Mouse (Mus musculus): ENCODE results near the gene Ttn. TPM values are rescaled to one million over a fixed set of nuclear protein-coding genes. Genes with fewer than 3 reads are reported as not detected.
A peak's percentile ranks its signal among the peaks of the same experiment; 100 is the strongest.

The Ttn gene
- polyA plus RNA-seq, 1 experiment from 2014 or later = 717 TPM

- 0 out of 2 replicates have a peak overlapping the region, but pooled peaks have one; percentile 1 for H3K4me3 ChIP-seq (ENCODE audit: low read length)
- peak overlapping the region; percentile 34 for H3K9ac ChIP-seq (ENCODE audit: low read length)
- H3K36me3 ChIP-seq (ENCODE audit: control insufficient read depth, insufficient read depth) = peaks cover 53% of the 10 kb centered on the region
- H3K9me3 ChIP-seq (replicated peaks; ENCODE audit: control insufficient read depth, low read length) = no peaks in the 10 kb centered on the region
- ATAC-seq (replicated peaks; ENCODE audit: extremely low read depth, insufficient read depth, low FRiP score) = peak; percentile 61
- H3K4me1 ChIP-seq (ENCODE audit: control insufficient read depth, insufficient read depth, low read length) = peaks cover 28% of the 10 kb centered on the region
- peak overlapping the region; percentile 47 for H3K4me2 ChIP-seq (ENCODE audit: low read depth, low read length)
- H3K27ac ChIP-seq (ENCODE audit: low read length) = peak overlapping the region; percentile 74
- 18% methylated on average over 6 of the region's 6 CpGs for WGBS
- H3K27me3 ChIP-seq (ENCODE audit: control insufficient read depth, insufficient read depth, low read length) = no peaks in the 10 kb centered on the region
These were observed 12.1 kb downstream of the Ttn start for GRCm38 (mm10) chr2:76970204-76970603.

- Histone ChIP-seq H3K4me1 (ENCODE audit: control insufficient read depth, insufficient read depth, low read length) (peaks cover 25% of the 10 kb centered on the region), H3K27me3 (ENCODE audit: control insufficient read depth, insufficient read depth, low read length) (no peaks in the 10 kb centered on the region), H3K27ac (ENCODE audit: low read length) (peak overlapping the region; percentile 74), H3K4me2 (ENCODE audit: low read depth, low read length) (peak overlapping the region; percentile 47; the same call in 1 of the 2 replicates), H3K9ac (ENCODE audit: low read length) (peak overlapping the region; percentile 34; the same call in 1 of the 2 replicates), H3K36me3 (ENCODE audit: control insufficient read depth, insufficient read depth) (peaks cover 48% of the 10 kb centered on the region), H3K4me3 (ENCODE audit: low read length) (no peak overlapping the region), H3K9me3 (replicated peaks; ENCODE audit: control insufficient read depth, low read length) (no peaks in the 10 kb centered on the region)
- no peak for ATAC-seq (replicated peaks; ENCODE audit: extremely low read depth, insufficient read depth, low FRiP score)
- WGBS = 72% methylated on average over 21 of the region's 21 CpGs
These were observed 12.7 kb downstream of the Ttn start for GRCm38 (mm10) chr2:76969637-76970036.

GRCm38 (mm10) chr2:76968919-76969318 is 13.4 kb downstream of the Ttn start:
- Histone ChIP-seq H3K4me3 (ENCODE audit: low read length) (no peak overlapping the region), H3K27me3 (ENCODE audit: control insufficient read depth, insufficient read depth, low read length) (no peaks in the 10 kb centered on the region), H3K4me2 (ENCODE audit: low read depth, low read length) (no peak overlapping the region), H3K27ac (ENCODE audit: low read length) (peak overlapping the region; percentile 74), H3K9me3 (replicated peaks; ENCODE audit: control insufficient read depth, low read length) (no peaks in the 10 kb centered on the region), H3K9ac (ENCODE audit: low read length) (no peak overlapping the region), H3K4me1 (ENCODE audit: control insufficient read depth, insufficient read depth, low read length) (peaks cover 21% of the 10 kb centered on the region), H3K36me3 (ENCODE audit: control insufficient read depth, insufficient read depth) (peaks cover 47% of the 10 kb centered on the region)
- WGBS = 27% methylated on average over 8 of the region's 8 CpGs
- no peak for ATAC-seq (replicated peaks; ENCODE audit: extremely low read depth, insufficient read depth, low FRiP score)

- Histone ChIP-seq H3K4me2 (ENCODE audit: low read depth, low read length) (no peak overlapping the region), H3K4me1 (ENCODE audit: control insufficient read depth, insufficient read depth, low read length) (peaks cover 16% of the 10 kb centered on the region), H3K36me3 (ENCODE audit: control insufficient read depth, insufficient read depth) (peaks cover 50% of the 10 kb centered on the region), H3K27me3 (ENCODE audit: control insufficient read depth, insufficient read depth, low read length) (no peaks in the 10 kb centered on the region), H3K9me3 (replicated peaks; ENCODE audit: control insufficient read depth, low read length) (no peaks in the 10 kb centered on the region), H3K9ac (ENCODE audit: low read length) (no peak overlapping the region), H3K27ac (ENCODE audit: low read length) (no peak overlapping the region), H3K4me3 (ENCODE audit: low read length) (no peak overlapping the region)
- 85% methylated on average over 6 of the region's 6 CpGs for WGBS
- ATAC-seq (replicated peaks; ENCODE audit: extremely low read depth, insufficient read depth, low FRiP score) = no peak
These were observed 15.8 kb downstream of the Ttn start for GRCm38 (mm10) chr2:76966582-76966981.

- no peak overlapping the region for H3K4me2 ChIP-seq (ENCODE audit: low read depth, low read length)
- 65% methylated on average over 2 of the region's 2 CpGs for whole genome bisulfite sequencing
- H3K4me3 ChIP-seq (ENCODE audit: low read length) = no peak overlapping the region
- H3K36me3 ChIP-seq (ENCODE audit: control insufficient read depth, insufficient read depth) = peaks cover 50% of the 10 kb centered on the region
- H3K27me3 ChIP-seq (ENCODE audit: control insufficient read depth, insufficient read depth, low read length) = no peaks in the 10 kb centered on the region
- peaks cover 13% of the 10 kb centered on the region for H3K4me1 ChIP-seq (ENCODE audit: control insufficient read depth, insufficient read depth, low read length)
- no peak for ATAC-seq (replicated peaks; ENCODE audit: extremely low read depth, insufficient read depth, low FRiP score)
- no peak overlapping the region for H3K9ac ChIP-seq (ENCODE audit: low read length)
- H3K27ac ChIP-seq (ENCODE audit: low read length) = no peak overlapping the region
- H3K9me3 ChIP-seq (replicated peaks; ENCODE audit: control insufficient read depth, low read length) = no peaks in the 10 kb centered on the region
These were observed 16.3 kb downstream of the Ttn start for GRCm38 (mm10) chr2:76966013-76966412.

GRCm38 (mm10) chr2:76965542-76965941 is 16.8 kb downstream of the Ttn start:
- 53% methylated on average over 7 of the region's 7 CpGs for WGBS
- H3K27ac ChIP-seq (ENCODE audit: low read length) = no peak overlapping the region
- peaks cover 12% of the 10 kb centered on the region for H3K4me1 ChIP-seq (ENCODE audit: control insufficient read depth, insufficient read depth, low read length)
- H3K9ac ChIP-seq (ENCODE audit: low read length) = no peak overlapping the region
- H3K4me2 ChIP-seq (ENCODE audit: low read depth, low read length) = no peak overlapping the region
- no peak overlapping the region for H3K4me3 ChIP-seq (ENCODE audit: low read length)
- ATAC-seq (replicated peaks; ENCODE audit: extremely low read depth, insufficient read depth, low FRiP score) = no peak
- no peaks in the 10 kb centered on the region for H3K27me3 ChIP-seq (ENCODE audit: control insufficient read depth, insufficient read depth, low read length)
- peaks cover 50% of the 10 kb centered on the region for H3K36me3 ChIP-seq (ENCODE audit: control insufficient read depth, insufficient read depth)
- no peaks in the 10 kb centered on the region for H3K9me3 ChIP-seq (replicated peaks; ENCODE audit: control insufficient read depth, low read length)

- H3K9ac ChIP-seq (ENCODE audit: low read length) = no peak overlapping the region
- no peak for ATAC-seq (replicated peaks; ENCODE audit: extremely low read depth, insufficient read depth, low FRiP score)
These were observed 20.3 kb downstream of the Ttn start for GRCm38 (mm10) chr2:76962045-76962432.

GRCm38 (mm10) chr2:76961420-76962044 is 20.8 kb downstream of the Ttn start:
- no peaks in the 10 kb centered on the region; the same call in 1 of the 2 replicates for H3K4me1 ChIP-seq (ENCODE audit: control insufficient read depth, insufficient read depth, low read length)
- H3K27ac ChIP-seq (ENCODE audit: low read length) = no peak overlapping the region
- no peak overlapping the region for H3K4me2 ChIP-seq (ENCODE audit: low read depth, low read length)
- 86% methylated on average over 10 of the region's 10 CpGs for WGBS
- H3K36me3 ChIP-seq (ENCODE audit: control insufficient read depth, insufficient read depth) = peaks cover 21% of the 10 kb centered on the region
- H3K4me3 ChIP-seq (ENCODE audit: low read length) = no peak overlapping the region
- H3K9me3 ChIP-seq (replicated peaks; ENCODE audit: control insufficient read depth, low read length) = no peaks in the 10 kb centered on the region
- H3K9ac ChIP-seq (ENCODE audit: low read length) = no peak overlapping the region
- no peak for ATAC-seq (replicated peaks; ENCODE audit: extremely low read depth, insufficient read depth, low FRiP score)
- H3K27me3 ChIP-seq (ENCODE audit: control insufficient read depth, insufficient read depth, low read length) = no peaks in the 10 kb centered on the region

More at GRCm38 (mm10) chr2:76962045-76962432, 20.3 kb downstream of the Ttn start:
- no peak overlapping the region for H3K27ac ChIP-seq (ENCODE audit: low read length)
- WGBS = 79% methylated on average over 6 of the region's 6 CpGs
- no peak overlapping the region for H3K4me2 ChIP-seq (ENCODE audit: low read depth, low read length)
- no peaks in the 10 kb centered on the region; the same call in 1 of the 2 replicates for H3K4me1 ChIP-seq (ENCODE audit: control insufficient read depth, insufficient read depth, low read length)
- peaks cover 25% of the 10 kb centered on the region for H3K36me3 ChIP-seq (ENCODE audit: control insufficient read depth, insufficient read depth)
- H3K9me3 ChIP-seq (replicated peaks; ENCODE audit: control insufficient read depth, low read length) = no peaks in the 10 kb centered on the region
- H3K4me3 ChIP-seq (ENCODE audit: low read length) = no peak overlapping the region
- no peaks in the 10 kb centered on the region for H3K27me3 ChIP-seq (ENCODE audit: control insufficient read depth, insufficient read depth, low read length)

GRCm38 (mm10) chr2:76949774-76950173 is 32.6 kb downstream of the Ttn start:
- ATAC-seq (replicated peaks; ENCODE audit: extremely low read depth, insufficient read depth, low FRiP score) = no peak
- H3K4me3 ChIP-seq (ENCODE audit: low read length) = no peak overlapping the region
- H3K27ac ChIP-seq (ENCODE audit: low read length) = no peak overlapping the region
- no peak overlapping the region for H3K9ac ChIP-seq (ENCODE audit: low read length)
- 72% methylated on average over 7 of the region's 7 CpGs for WGBS
- H3K27me3 ChIP-seq (ENCODE audit: control insufficient read depth, insufficient read depth, low read length) = no peaks in the 10 kb centered on the region
- 0 out of 2 replicates have a peak, but pooled peaks cover 2% of the 10 kb centered on the region for H3K4me1 ChIP-seq (ENCODE audit: control insufficient read depth, insufficient read depth, low read length)
- no peaks in the 10 kb centered on the region for H3K9me3 ChIP-seq (replicated peaks; ENCODE audit: control insufficient read depth, low read length)
- H3K36me3 ChIP-seq (ENCODE audit: control insufficient read depth, insufficient read depth) = peaks cover 61% of the 10 kb centered on the region
- H3K4me2 ChIP-seq (ENCODE audit: low read depth, low read length) = no peak overlapping the region
